Mouse (Mus musculus) activated CD4-positive, CD25-positive, alpha-beta regulatory T cell, adult 4 months (primary cell): Measurements from ENCODE around the gene Cbx5. TPM values are rescaled to one million over a fixed set of nuclear protein-coding genes. Genes with fewer than 3 reads are reported as not detected.

Experiments used
- polyA plus RNA-seq, 2 experiments: library from polyadenylated mRNA; unstranded; fragments of 100-300 nt; shearing (Covaris generic); gene quantifications; one replicate each; pipeline ENCODE4 v1.2.1; 2017

Cbx5 gene
- polyA plus RNA-seq, 2 experiments from 2014 or later = 30.9 to 34.2 TPM

Other genes starting within 250 kb of the Cbx5 start
- gene Hoxc8, start 249.2 kb downstream of the Cbx5 start, polyA plus RNA-seq = under 1 TPM in 1 of 2 experiments, not detected in 1; 0.15 TPM
- not detected for gene Hoxc6, start 241.6 kb downstream of the Cbx5 start, polyA plus RNA-seq
- gene Hoxc4, start 220.9 kb downstream of the Cbx5 start, polyA plus RNA-seq = not detected
- gene Smug1, start 72.7 kb downstream of the Cbx5 start, polyA plus RNA-seq = 1 to 10 TPM; 4.0 to 5.8 TPM
- gene Hnrnpa1, start 616 bp upstream of the Cbx5 start, polyA plus RNA-seq = 100 to 1,000 TPM; 335 to 345 TPM
- gene Nfe2, start 18.6 kb upstream of the Cbx5 start, polyA plus RNA-seq = 1 to 10 TPM; 1.2 TPM
- 100 to 1,000 TPM; 231 to 266 TPM for gene Copz1, start 32.9 kb upstream of the Cbx5 start, polyA plus RNA-seq
- not detected for gene Gpr84, start 70.8 kb upstream of the Cbx5 start, polyA plus RNA-seq
- gene Zfp385a, start 100.3 kb upstream of the Cbx5 start, polyA plus RNA-seq = not detected
- 1 to 10 TPM; 1.3 to 2.2 TPM for gene Itga5, start 126.9 kb upstream of the Cbx5 start, polyA plus RNA-seq
- not detected for gene Gtsf1, start 190.7 kb upstream of the Cbx5 start, polyA plus RNA-seq
- gene Gtsf2, start 208.7 kb upstream of the Cbx5 start, polyA plus RNA-seq = not detected
- 10 to 100 TPM; 65.6 to 80.2 TPM for gene Nckap1l, start 214.0 kb upstream of the Cbx5 start, polyA plus RNA-seq